Mouse (Mus musculus) B cell, adult 2 months (primary cell): ENCODE results near the gene H2-Ke6.
A peak's percentile ranks its signal among the peaks of the same experiment; 100 is the strongest.
"Not testable (repeated sequence)": the region's sequence is repeated elsewhere in the genome, so short reads cannot be mapped to it uniquely, and the experiment has no call there.

Experiments used
- DNase-seq, 2 experiments: peaks; one replicate each; pipeline ENCODE4 v3.0.0; 2022

H2-Ke6 gene

GRCm38 (mm10) chr17:34029150-34029889, 1.5 kb upstream of the H2-Ke6 start:
- DNase-seq, result no peak

GRCm38 (mm10) chr17:34028501-34029149, 765 bp upstream of the H2-Ke6 start:
- peak in 1 of 2 experiments; percentile 7 for DNase-seq

GRCm38 (mm10) chr17:34026917-34027655, 774 bp downstream of the H2-Ke6 start:
- peak; percentile 79 to 83 for DNase-seq

GRCm38 (mm10) chr17:34026221-34026620, 1.6 kb downstream of the H2-Ke6 start:
- DNase-seq, result no peak

GRCm38 (mm10) chr17:34025756-34026151, 2.1 kb downstream of the H2-Ke6 start:
- DNase-seq, result no peak

GRCm38 (mm10) chr17:34024861-34025755, 2.8 kb downstream of the H2-Ke6 start:
- peak in 1 of 2 experiments; percentile 11 for DNase-seq

- DNase-seq, result peak; percentile 88 to 91
Observed at GRCm38 (mm10) chr17:34024317-34024821, 3.5 kb downstream of the H2-Ke6 start, which contains the start of gene Ring1. Ring1 (minus strand) TSS chr17:34024680.

- DNase-seq, result no peak
Observed at GRCm38 (mm10) chr17:34023678-34024077, 4.2 kb downstream of the H2-Ke6 start.

- DNase-seq, result no peak
Observed at GRCm38 (mm10) chr17:34022987-34023386, 4.9 kb downstream of the H2-Ke6 start.

- DNase-seq, result no peak
Observed at GRCm38 (mm10) chr17:34022414-34022783, 5.5 kb downstream of the H2-Ke6 start.

GRCm38 (mm10) chr17:34021539-34022413, 6.1 kb downstream of the H2-Ke6 start:
- no peak for DNase-seq

GRCm38 (mm10) chr17:34013436-34013835, 14.4 kb downstream of the H2-Ke6 start:
- DNase-seq, result no peak

GRCm38 (mm10) chr17:34010156-34010555, 17.7 kb downstream of the H2-Ke6 start:
- DNase-seq, result no peak

GRCm38 (mm10) chr17:34006570-34006969, 21.3 kb downstream of the H2-Ke6 start:
- DNase-seq, result no peak

- peak; percentile 73 to 76 for DNase-seq
Observed at GRCm38 (mm10) chr17:34003426-34003825, 24.4 kb downstream of the H2-Ke6 start.

GRCm38 (mm10) chr17:34000796-34001195, 27.1 kb downstream of the H2-Ke6 start:
- DNase-seq, result not testable (repeated sequence)

GRCm38 (mm10) chr17:34000150-34000537, 27.7 kb downstream of the H2-Ke6 start, which contains the start of gene H2-K1:
H2-K1 (minus strand) TSS chr17:34000347.
- peak; percentile 97 to 98 for DNase-seq

- DNase-seq, result peak; percentile 38 to 45
Observed at GRCm38 (mm10) chr17:33999341-34000149, 28.3 kb downstream of the H2-Ke6 start.

GRCm38 (mm10) chr17:33998697-33999096, 29.2 kb downstream of the H2-Ke6 start:
- DNase-seq, result peak; percentile 43 to 53

- DNase-seq, result not testable (repeated sequence)
Observed at GRCm38 (mm10) chr17:33997025-33997424, 30.8 kb downstream of the H2-Ke6 start.
